In genomic region chr13:73383585-73383984, GRCm38 (mm10) we compare ENCODE assay signal across 8 mouse cellular contexts. TPM values are rescaled to one million over a fixed set of nuclear protein-coding genes. Genes with fewer than 3 reads are reported as not detected.
DNase-seq lines count a peak whose midpoint lies in the region; ATAC-seq lines count a peak whose summit lies in the region.

No protein-coding gene starts in this region.

- peak; percentile 71 for ATAC-seq in erythroblast, adult 5-6 weeks (replicated peaks; ENCODE audit: low FRiP score, poor library complexity, severe bottlenecking)

- peak; percentile 9 to 31 for DNase-seq in heart, postnatal 36 days
- DNase-seq in heart, postnatal 25 days (ENCODE audit: low spot score) = no peak
- peak; percentile 29 for DNase-seq in urinary bladder, postnatal 25 days (ENCODE audit: low spot score)
- DNase-seq in urinary bladder, adult 2 months (ENCODE audit: low spot score) = no peak
- DNase-seq in retina, postnatal 1 day = peak; percentile 40
- DNase-seq in urinary bladder, postnatal 36 days (ENCODE audit: low spot score in 2 of 2) = no peak
- no peak for DNase-seq in left cerebral cortex, adult 11 months (ENCODE audit: low spot score)

- intact Hi-C loops in heart, postnatal 36 days (cut with DNase I) = no loop called here
- intact Hi-C loops in heart, postnatal 25 days (cut with DNase I) = no loop called here

RNA-seq across cellular contexts. Expression of gene Ndufs6, which starts 55.2 kb away (rescaled TPM):
- 1,000 to 10,000 TPM; 1,205 to 1,240 TPM for total RNA-seq in heart, postnatal 36 days (2021)
- 1,000 to 10,000 TPM; 1,182 to 1,218 TPM for total RNA-seq in heart, postnatal 25 days (2021)
- polyA plus RNA-seq in urinary bladder, adult 2 months (2012; rRNA removed) = 236 and 266 TPM in 2 replicates
- 40.3 and 51.6 TPM in 2 replicates for total RNA-seq in erythroblast, adult 5-6 weeks (2015; ENCODE audit: low replicate concordance)
- total RNA-seq in erythroblast, adult 5-6 weeks (2017; ENCODE audit: low replicate concordance) = 20.6 and 47.0 TPM in 2 replicates

RNA-seq across cellular contexts. Expression of gene Mrpl36, which starts 55.3 kb away (rescaled TPM):
- 10 to 100 TPM; 50.3 to 54.0 TPM for total RNA-seq in heart, postnatal 36 days (2021)
- total RNA-seq in heart, postnatal 25 days (2021) = 10 to 100 TPM; 52.7 to 54.5 TPM
- 78.1 and 91.9 TPM in 2 replicates for polyA plus RNA-seq in urinary bladder, adult 2 months (2012; rRNA removed)
- total RNA-seq in erythroblast, adult 5-6 weeks (2015; ENCODE audit: low replicate concordance) = 7.5 and 28.6 TPM in 2 replicates
- total RNA-seq in erythroblast, adult 5-6 weeks (2017; ENCODE audit: low replicate concordance) = 12.5 and 12.9 TPM in 2 replicates

Comparison
In these comparisons a context has a peak if more than half of its experiments do, and no peak if none do; other contexts are left out.
1. DNase-seq: peak in heart, postnatal 36 days (2 of 2), urinary bladder, postnatal 25 days (single experiment) and retina, postnatal 1 day (single experiment); none in heart, postnatal 25 days (single experiment), urinary bladder, adult 2 months (single experiment), urinary bladder, postnatal 36 days (0 of 2) and left cerebral cortex, adult 11 months (single experiment).
2. RNA of gene Ndufs6, which starts 55.2 kb away (total RNA-seq): 1,205 to 1,240 TPM in heart, postnatal 36 days and 1,182 to 1,218 TPM in heart, postnatal 25 days; 20.6 to 51.6 TPM in erythroblast, adult 5-6 weeks; every median in the first group is over 10 times any median in the second.